Mouse (Mus musculus) heart, adult 2 months (tissue): ENCODE data around the gene Fbxo42. TPM values are rescaled to one million over a fixed set of nuclear protein-coding genes. Genes with fewer than 3 reads are reported as not detected.

Source experiments
- DNase-seq, 2 experiments: peaks; one replicate each; pipeline ENCODE4 v3.0.0; 2021
- H3K27ac ChIP-seq: fragments of 200-600 bp; 2 replicates; pipeline ENCODE4 v1.8.1; 2022
- H3K27me3 ChIP-seq: fragments of 200-500 bp; 2 replicates; pipeline ENCODE4 v1.6.1; 2012; ENCODE audit warnings: mild to moderate bottlenecking, low read length, inconsistent platforms, mixed read lengths; ENCODE audit not compliant: control insufficient read depth, insufficient read depth
- H3K36me3 ChIP-seq: fragments of 200-500 bp; 2 replicates; pipeline ENCODE4 v1.6.1; 2012; ENCODE audit warnings: low read length, inconsistent platforms; ENCODE audit not compliant: control insufficient read depth, insufficient read depth
- H3K4me1 ChIP-seq: fragments of 200-500 bp; 2 replicates; pipeline ENCODE4 v1.6.1; 2011; ENCODE audit warnings: low read length; ENCODE audit not compliant: control insufficient read depth, insufficient read depth
- H3K4me3 ChIP-seq: fragments of 200-600 bp; 2 replicates; pipeline ENCODE4 v1.8.1; 2022
- H3K79me2 ChIP-seq: fragments of 200-500 bp; replicated peaks from 2 replicates; pipeline ENCODE4 v1.6.1; 2012; ENCODE audit warnings: mild to moderate bottlenecking, inconsistent platforms, low read length, moderate library complexity, mixed read lengths; ENCODE audit not compliant: control insufficient read depth, insufficient read depth
- H3K9ac ChIP-seq: fragments of 200-500 bp; 2 replicates; pipeline ENCODE4 v1.6.1; 2012; ENCODE audit warnings: low read depth, mild to moderate bottlenecking, control low read depth, inconsistent platforms, low read length, mixed read lengths
- CTCF ChIP-seq: fragments of 200-600 bp; IDR thresholded peaks from 2 replicates; pipeline ENCODE4 v1.8.1; 2022; ENCODE audit warnings: antibody characterized with exemption, mild to moderate bottlenecking, moderate library complexity
- EP300 ChIP-seq: fragments of 200-500 bp; IDR thresholded peaks from 2 replicates; pipeline ENCODE4 v1.6.1; 2011; ENCODE audit warnings: low read depth, low read length, control low read depth; ENCODE audit not compliant: insufficient read depth
- POLR2A ChIP-seq: fragments of 200-500 bp; IDR thresholded peaks from 2 replicates; pipeline ENCODE4 v1.6.1; 2011; ENCODE audit warnings: mild to moderate bottlenecking, low read depth, low read length, control low read depth; ENCODE audit not compliant: insufficient read depth
- WGBS: fragments of 180-500 bp; shearing (Covaris S2); methylation state at CpG from one replicate; pipeline ENCODE4 v1.1.7; 2018; 5-methylcytosine and 5-hydroxymethylcytosine counted together
- intact Hi-C: fragments of 180-260 bp; cut with DNase I; formaldehyde crosslinking; loops from one replicate; pipeline ENCODE4 v1.15.1; 2025
- polyA plus RNA-seq: library from polyadenylated mRNA; depleted of rRNA; stranded (reverse); fragments of >200 nt; gene quantifications from 2 replicates; pipeline ENCODE4 v1.2.3, GENCODE M21; 2012; rRNA removed
- total RNA-seq, 2 experiments: library from RNA; stranded (reverse); gene quantifications; 2 replicates each; pipeline ENCODE4 v1.2.3; 2021

Gene Fbxo42
- total and polyA plus RNA-seq, 3 experiments = 7.6 to 11.3 (median 9.0) TPM

GRCm38 (mm10) chr4:141247776-141248613 is 100.3 kb downstream of the Fbxo42 start:
- Histone ChIP-seq H3K27ac (no peak overlapping the region), H3K4me1 (peaks cover under 1% of the 10 kb centered on the region; the same call in 1 of the 2 replicates), H3K27me3 (no peaks in the 10 kb centered on the region), H3K9ac (peak overlapping the region; percentile 53), H3K79me2 (no peaks in the 10 kb centered on the region), H3K4me3 (peak overlapping the region; percentile 33; the same call in 1 of the 2 replicates), H3K36me3 (no peaks in the 10 kb centered on the region)
- intact Hi-C loops = no loop called here
- DNase-seq = peak; percentile 55 to 66
- TF ChIP-seq POLR2A = no peak
- TF ChIP-seq EP300 = no peak
- no peak for TF ChIP-seq CTCF
- WGBS = 9% methylated on average over 49 of the region's 60 CpGs

GRCm38 (mm10) chr4:141248614-141248978 is 100.9 kb downstream of the Fbxo42 start:
- Histone ChIP-seq H3K36me3 (no peaks in the 10 kb centered on the region), H3K4me3 (no peak overlapping the region), H3K79me2 (no peaks in the 10 kb centered on the region), H3K27ac (no peak overlapping the region), H3K9ac (no peak overlapping the region), H3K4me1 (no peaks in the 10 kb centered on the region; the same call in 1 of the 2 replicates), H3K27me3 (no peaks in the 10 kb centered on the region)
- no peak for DNase-seq
- intact Hi-C loops = no loop called here
- WGBS = 32% methylated on average over 11 of the region's 11 CpGs
- TF ChIP-seq EP300 (no peak), CTCF (no peak), POLR2A (no peak)

GRCm38 (mm10) chr4:141249383-141249782 is 101.7 kb downstream of the Fbxo42 start:
- H3K9ac ChIP-seq = no peak overlapping the region
- no peaks in the 10 kb centered on the region for H3K36me3 ChIP-seq
- H3K27ac ChIP-seq = no peak overlapping the region
- H3K27me3 ChIP-seq = no peaks in the 10 kb centered on the region
- no peaks in the 10 kb centered on the region for H3K79me2 ChIP-seq
- 78% methylated on average over 11 of the region's 11 CpGs for WGBS
- TF ChIP-seq CTCF (no peak), EP300 (no peak), POLR2A (no peak)
- H3K4me3 ChIP-seq = no peak overlapping the region
- H3K4me1 ChIP-seq = no peaks in the 10 kb centered on the region; the same call in 1 of the 2 replicates
- no peak for DNase-seq
- intact Hi-C loops = no loop called here

- peak; percentile 62 to 79 for DNase-seq
- Histone ChIP-seq H3K36me3 (no peaks in the 10 kb centered on the region), H3K4me1 (no peaks in the 10 kb centered on the region; the same call in 1 of the 2 replicates), H3K9ac (peak overlapping the region; percentile 18; the same call in 1 of the 2 replicates), H3K27me3 (no peaks in the 10 kb centered on the region), H3K27ac (peak overlapping the region; percentile 64), H3K4me3 (no peak overlapping the region), H3K79me2 (no peaks in the 10 kb centered on the region)
- WGBS = 59% methylated on average over 8 of the region's 8 CpGs
- TF ChIP-seq POLR2A (peak; percentile 18; the same call in 1 of the 2 replicates), EP300 (peak; percentile 90), CTCF (no peak)
- intact Hi-C loops = no loop called here
Observed at GRCm38 (mm10) chr4:141251071-141251470, 103.4 kb downstream of the Fbxo42 start.

GRCm38 (mm10) chr4:141252641-141253040 is 104.9 kb downstream of the Fbxo42 start:
- no peaks in the 10 kb centered on the region; the same call in 1 of the 2 replicates for H3K4me1 ChIP-seq
- no peak for DNase-seq
- H3K36me3 ChIP-seq = no peaks in the 10 kb centered on the region
- H3K4me3 ChIP-seq = no peak overlapping the region
- H3K9ac ChIP-seq = no peak overlapping the region
- H3K79me2 ChIP-seq = no peaks in the 10 kb centered on the region
- no peak overlapping the region for H3K27ac ChIP-seq
- 63% methylated on average over 2 of the region's 2 CpGs for WGBS
- TF ChIP-seq CTCF (peak; percentile 34; the same call in 1 of the 2 replicates), POLR2A (no peak), EP300 (no peak)
- H3K27me3 ChIP-seq = no peaks in the 10 kb centered on the region
- intact Hi-C loops = no loop called here

Other genes with a start within 250 kb of the Fbxo42 start
- under 1 TPM; 0.31 to 0.96 TPM for gene Padi2, start 241.6 kb upstream of the Fbxo42 start, total RNA-seq
- 1.3 and 1.4 TPM in 2 replicates for gene Padi2, start 241.6 kb upstream of the Fbxo42 start, polyA plus RNA-seq
- 1,000 to 10,000 TPM; 1,126 to 1,344 TPM for gene Sdhb, start 186.7 kb upstream of the Fbxo42 start, total RNA-seq
- gene Sdhb, start 186.7 kb upstream of the Fbxo42 start, polyA plus RNA-seq = 1,030 and 1,505 TPM in 2 replicates
- gene Atp13a2, start 161.0 kb upstream of the Fbxo42 start, total RNA-seq = 10 to 100 TPM; 15.1 to 17.7 TPM
- 30.4 and 34.8 TPM in 2 replicates for gene Atp13a2, start 161.0 kb upstream of the Fbxo42 start, polyA plus RNA-seq
- 1 to 10 TPM; 3.1 TPM for gene Mfap2, start 137.5 kb upstream of the Fbxo42 start, total RNA-seq
- 12.2 and 17.6 TPM in 2 replicates for gene Mfap2, start 137.5 kb upstream of the Fbxo42 start, polyA plus RNA-seq
- gene Crocc, start 87.4 kb upstream of the Fbxo42 start, total RNA-seq = 1 to 10 TPM; 4.6 to 4.9 TPM
- 5.1 and 8.1 TPM in 2 replicates for gene Crocc, start 87.4 kb upstream of the Fbxo42 start, polyA plus RNA-seq
- gene Necap2, start 69.6 kb upstream of the Fbxo42 start, total RNA-seq = 10 to 100 TPM; 13.9 to 14.9 TPM
- gene Necap2, start 69.6 kb upstream of the Fbxo42 start, polyA plus RNA-seq = 21.2 and 24.5 TPM in 2 replicates
- not detected for gene Spata21, start 59.6 kb upstream of the Fbxo42 start, total RNA-seq
- gene Spata21, start 59.6 kb upstream of the Fbxo42 start, polyA plus RNA-seq = 0.16 and 0.20 TPM in 2 replicates
- gene Szrd1, start 8.1 kb upstream of the Fbxo42 start, total RNA-seq = 100 to 1,000 TPM in 1 of 2 experiments, 10 to 100 TPM in 1; 90.0 to 106 TPM
- gene Szrd1, start 8.1 kb upstream of the Fbxo42 start, polyA plus RNA-seq = 32.1 and 33.1 TPM in 2 replicates
- under 1 TPM; 0.42 to 0.52 TPM for gene Rsg1, start 66.0 kb downstream of the Fbxo42 start, total RNA-seq
- gene Rsg1, start 66.0 kb downstream of the Fbxo42 start, polyA plus RNA-seq = 0.88 and 1.1 TPM in 2 replicates
- 10 to 100 TPM; 37.7 to 40.1 TPM for gene Arhgef19, start 91.6 kb downstream of the Fbxo42 start, total RNA-seq
- gene Arhgef19, start 91.6 kb downstream of the Fbxo42 start, polyA plus RNA-seq = 22.4 and 39.6 TPM in 2 replicates
- 1 to 10 TPM; 5.5 to 7.7 TPM for gene Epha2, start 153.3 kb downstream of the Fbxo42 start, total RNA-seq
- 7.0 and 8.7 TPM in 2 replicates for gene Epha2, start 153.3 kb downstream of the Fbxo42 start, polyA plus RNA-seq
- 1 to 10 TPM; 2.0 to 2.2 TPM for gene Fam131c, start 220.3 kb downstream of the Fbxo42 start, total RNA-seq
- gene Fam131c, start 220.3 kb downstream of the Fbxo42 start, polyA plus RNA-seq = 0.29 and 2.9 TPM in 2 replicates